Mouse (Mus musculus) hematopoietic stem cell, adult 5-6 weeks (primary cell): ENCODE results near the gene Agfg2. TPM values are rescaled to one million over a fixed set of nuclear protein-coding genes. Genes with fewer than 3 reads are reported as not detected.
A peak's percentile ranks its signal among the peaks of the same experiment; 100 is the strongest.

Experiments used
- ATAC-seq, 2 experiments: fragments of 125-278 bp in 1 of 2; replicated peaks in 1 of 2; 2 replicates each; pipeline ENCODE4 v1.8.0; 2016 to 2017; ENCODE audit warnings: inconsistent platforms in 2 of 2, mild to moderate bottlenecking in 2 of 2, moderate number of reproducible peaks in 2 of 2, low read depth in 1 of 2, moderate TSS enrichment in 1 of 2; ENCODE audit not compliant: low FRiP score in 2 of 2, poor library complexity in 2 of 2, severe bottlenecking in 2 of 2, insufficient read depth in 1 of 2, low TSS enrichment in 1 of 2
- total RNA-seq: library from RNA; stranded (forward); fragments of 172-1452, 232-1000 nt; gene quantifications from 2 replicates; pipeline ENCODE4 v1.2.3, GENCODE M21; 2017

Agfg2 gene
- total RNA-seq, 1 experiment from 2014 or later = 8.4 TPM

- ATAC-seq = peak in 1 of 2 experiments; percentile 57; a peak in 1 of 4 replicates
These were observed 29.8 kb downstream of the Agfg2 start for GRCm38 (mm10) chr5:137654746-137655145.

DNA sequence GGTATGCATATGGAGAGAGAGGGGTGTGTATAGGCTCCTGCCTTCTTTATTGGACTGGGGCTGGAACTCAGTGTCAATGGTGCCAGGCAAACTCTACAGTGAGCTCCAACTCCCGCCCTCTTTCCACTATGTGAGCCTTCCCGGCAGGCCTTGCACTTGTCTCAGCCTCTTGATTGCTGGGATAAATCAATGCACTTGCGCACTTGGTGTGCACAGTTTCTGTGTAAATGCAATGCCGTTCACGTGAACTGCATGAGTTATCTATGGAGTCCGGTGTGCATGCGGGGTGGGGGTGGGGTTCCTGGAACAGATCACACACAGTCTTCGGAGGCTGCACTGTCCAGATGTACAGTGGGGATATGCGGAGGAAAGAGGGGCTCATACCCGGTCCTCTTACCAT lies 31.2 kb downstream of the Agfg2 start:
- no peak for ATAC-seq

DNA sequence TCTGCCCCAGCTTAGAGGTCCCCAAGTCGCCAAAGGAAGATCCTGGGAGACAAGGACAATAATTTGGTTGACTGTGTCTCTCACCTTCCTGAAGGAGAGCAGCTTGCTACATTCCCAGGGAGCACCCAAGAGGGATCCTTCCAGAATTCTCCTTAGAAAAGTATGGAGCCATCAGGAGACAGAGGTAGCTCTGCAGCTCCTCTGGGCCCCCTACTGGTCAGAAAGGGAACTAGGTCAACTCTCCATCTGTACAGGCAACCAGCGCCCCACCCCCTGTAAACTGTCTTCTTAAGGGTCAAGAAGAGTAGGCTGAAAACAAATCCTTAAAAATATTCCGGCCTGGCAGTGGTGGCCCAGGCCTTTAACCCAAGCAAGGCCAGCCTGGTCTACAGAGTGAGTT lies 32.1 kb downstream of the Agfg2 start:
- ATAC-seq = peak; percentile 40 to 48; a peak in 2 of 4 replicates

DNA sequence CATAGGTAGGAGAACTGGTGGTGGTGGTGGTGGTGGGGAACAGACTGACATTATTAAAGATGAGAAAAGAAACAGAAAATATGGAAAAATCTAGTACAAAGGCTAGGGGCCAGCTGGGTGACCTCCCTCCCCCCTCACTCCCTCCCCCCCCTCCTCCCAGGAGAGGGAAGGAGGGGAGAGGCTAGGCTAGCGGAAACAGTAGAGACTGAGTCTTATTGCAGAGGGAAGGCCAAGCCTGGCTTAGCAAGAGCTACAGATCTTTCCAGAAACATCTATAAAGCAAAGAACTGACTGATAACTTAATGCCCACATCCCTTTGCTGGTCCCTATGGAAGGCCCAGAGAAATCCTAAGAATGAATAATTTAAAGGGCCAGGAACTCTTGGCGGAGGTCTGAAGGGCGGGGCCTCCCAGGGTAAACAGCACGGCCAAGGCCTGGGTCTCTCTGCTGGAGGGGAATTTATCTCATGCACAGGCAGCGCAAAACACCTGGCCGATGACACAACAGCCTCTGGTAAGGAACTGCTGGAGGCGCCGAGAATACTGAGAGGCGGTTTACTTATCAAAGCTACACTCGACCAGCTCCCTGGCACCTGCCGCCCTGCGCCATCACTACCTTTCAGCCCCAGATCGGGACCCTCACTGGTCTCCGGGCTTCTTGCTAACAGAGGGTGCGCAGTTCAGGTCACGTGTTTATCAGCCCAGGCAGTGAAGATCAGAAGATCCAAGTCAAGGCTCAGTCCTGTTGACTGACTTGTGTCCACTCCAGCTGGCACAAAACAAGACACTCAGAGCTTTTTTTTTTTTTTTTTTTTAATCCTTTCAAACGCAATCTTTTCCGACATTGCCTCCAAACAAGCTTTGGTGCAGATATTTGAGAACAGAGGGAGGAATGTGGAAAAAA lies 34.6 kb downstream of the Agfg2 start:
- no peak for ATAC-seq

DNA sequence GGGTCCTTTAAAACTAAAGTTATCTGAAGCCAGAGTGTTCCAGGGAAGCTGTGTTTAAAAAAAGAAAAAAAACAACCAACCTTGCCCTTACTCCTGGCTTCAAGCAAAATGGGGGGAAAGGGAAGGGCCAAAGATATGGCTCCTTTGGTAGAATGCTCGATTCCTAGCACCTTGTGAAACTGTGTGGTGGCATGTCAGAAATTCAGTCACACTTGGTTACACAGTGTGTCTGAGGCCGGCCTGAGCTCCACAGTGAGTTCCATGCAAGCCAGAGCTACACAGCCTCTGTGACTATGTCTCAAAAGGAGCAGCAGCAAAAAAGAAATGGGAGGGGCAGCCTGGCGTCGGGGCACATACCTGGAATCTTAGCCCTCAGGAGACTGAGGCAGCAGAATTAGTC lies 35.3 kb downstream of the Agfg2 start:
- no peak for ATAC-seq

DNA sequence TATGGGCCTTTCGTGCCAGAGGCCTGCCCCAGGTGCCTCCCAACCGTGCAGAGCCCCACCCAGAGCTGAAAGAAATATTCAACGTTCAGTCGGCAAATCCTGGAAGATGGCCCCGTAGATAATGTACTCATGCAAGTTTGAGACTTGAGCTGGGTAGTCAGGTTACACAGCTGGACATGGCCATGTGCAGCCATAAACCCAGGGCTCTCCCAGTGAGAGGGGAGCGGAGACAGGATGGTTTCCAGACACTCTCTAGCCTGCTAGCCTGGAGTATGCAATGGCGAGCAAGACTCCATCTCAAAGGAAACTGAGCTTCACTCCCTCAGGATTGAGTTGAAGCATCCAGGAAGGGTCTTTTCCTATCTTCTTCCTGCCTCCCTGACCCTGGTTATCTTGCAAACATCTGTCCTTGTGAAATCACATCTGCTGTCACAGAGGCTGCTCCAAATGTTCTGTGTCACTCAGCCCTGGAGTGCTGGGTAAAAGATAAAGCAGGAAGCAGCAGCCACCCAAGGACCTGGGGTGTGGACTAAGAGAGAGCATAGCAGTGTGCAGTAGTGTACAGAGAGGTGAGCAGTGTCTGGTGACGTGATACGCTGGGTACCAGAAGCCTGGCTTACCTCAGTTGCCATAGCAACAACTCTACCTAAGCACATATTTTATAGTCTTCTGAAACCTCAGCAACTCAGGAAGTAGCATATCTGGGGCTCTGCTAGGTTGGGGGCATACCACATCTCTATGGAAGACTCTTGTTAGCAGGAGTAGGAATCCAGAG lies 36.5 kb downstream of the Agfg2 start:
- ATAC-seq = no peak

- peak in 1 of 2 experiments; percentile 18; a peak in 1 of 4 replicates for ATAC-seq
These were observed 38.9 kb downstream of the Agfg2 start, which contains the start of gene Irs3 for GRCm38 (mm10) chr5:137645652-137646091. Irs3 (minus strand) TSS chr5:137645714.

GRCm38 (mm10) chr5:137645091-137645651 lies 39.4 kb downstream of the Agfg2 start:
- peak; percentile 17 to 37; a peak in 1 of 4 replicates for ATAC-seq

DNA sequence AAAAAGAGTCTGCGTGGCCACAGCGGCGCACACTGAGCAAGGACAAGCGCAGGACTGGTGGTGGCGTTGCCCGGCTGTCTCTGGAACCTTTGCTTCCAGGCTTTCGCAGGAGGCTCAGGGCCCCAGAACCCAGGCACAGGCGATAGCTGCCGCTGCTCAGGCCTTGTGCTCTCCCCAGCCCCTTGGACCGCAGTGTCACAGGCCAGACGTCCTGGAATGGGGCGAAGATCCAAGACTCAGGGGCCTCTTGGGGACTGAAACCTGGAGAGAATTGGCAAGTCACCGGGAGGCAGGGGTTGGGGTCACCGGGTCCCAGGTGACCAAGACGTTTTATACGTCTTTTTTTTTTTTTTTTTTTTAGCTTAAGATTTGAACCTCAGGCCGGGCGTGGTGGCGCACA lies 40.0 kb downstream of the Agfg2 start:
- no peak for ATAC-seq

- no peak for ATAC-seq
These were observed 41.6 kb downstream of the Agfg2 start for GRCm38 (mm10) chr5:137642886-137643285.

DNA sequence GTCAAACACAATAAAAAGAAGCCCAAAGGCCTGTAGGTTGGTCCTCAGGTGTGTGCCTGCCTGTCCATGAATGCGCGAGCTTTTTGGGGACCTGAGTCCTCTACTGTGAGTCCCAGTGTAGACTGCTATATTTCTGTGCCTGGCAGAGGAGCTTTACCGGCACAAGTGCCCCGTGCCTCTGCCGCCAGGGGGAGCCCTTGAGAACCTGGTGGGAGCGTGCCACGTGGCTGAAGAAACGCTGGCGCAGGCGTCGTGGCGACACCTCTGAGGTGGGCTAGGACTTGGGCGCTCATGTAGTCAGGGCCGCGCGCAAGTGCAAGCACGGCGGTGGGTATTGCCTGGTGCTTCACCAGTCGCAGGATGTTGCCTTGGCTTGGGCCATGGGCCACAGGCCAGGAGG lies 43.5 kb downstream of the Agfg2 start, which contains the start of gene Sap25:
Gene Sap25 (plus strand): TSS at position 281 of the 400 bp plus-strand sequence.
- ATAC-seq = no peak

- ATAC-seq = no peak
These were observed 45.1 kb downstream of the Agfg2 start for GRCm38 (mm10) chr5:137639472-137639871.

DNA sequence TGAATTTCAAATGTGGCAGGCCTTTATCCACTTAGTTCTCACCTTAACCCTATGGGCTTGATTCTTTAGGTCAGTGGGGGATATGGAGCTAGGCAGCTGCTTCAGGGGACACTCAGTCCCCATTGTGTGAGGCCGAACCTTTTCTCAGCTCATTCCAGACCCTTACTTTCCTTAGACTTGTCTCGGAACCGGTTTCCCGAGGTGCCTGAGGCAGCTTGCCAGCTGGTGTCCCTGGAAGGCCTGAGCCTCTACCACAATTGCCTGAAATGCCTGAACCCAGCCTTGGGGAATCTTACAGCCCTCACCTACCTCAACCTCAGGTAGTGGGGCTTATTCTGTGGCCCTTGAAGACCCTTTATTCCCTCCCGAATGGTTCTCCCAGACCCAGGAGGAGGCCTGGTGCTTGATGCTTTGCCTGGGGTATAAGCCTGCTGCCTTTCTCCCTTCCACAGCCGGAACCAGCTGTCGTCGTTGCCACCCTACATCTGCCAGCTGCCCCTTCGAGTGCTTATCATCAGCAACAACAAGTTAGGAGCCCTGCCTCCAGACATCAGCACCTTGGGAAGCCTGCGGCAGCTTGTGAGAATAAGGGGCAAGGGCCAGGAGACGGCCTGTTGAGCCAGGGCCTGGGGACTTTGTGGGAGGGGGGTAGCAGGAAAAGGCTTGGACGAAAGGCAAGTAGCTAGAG lies 51.0 kb downstream of the Agfg2 start:
- no peak for ATAC-seq

DNA sequence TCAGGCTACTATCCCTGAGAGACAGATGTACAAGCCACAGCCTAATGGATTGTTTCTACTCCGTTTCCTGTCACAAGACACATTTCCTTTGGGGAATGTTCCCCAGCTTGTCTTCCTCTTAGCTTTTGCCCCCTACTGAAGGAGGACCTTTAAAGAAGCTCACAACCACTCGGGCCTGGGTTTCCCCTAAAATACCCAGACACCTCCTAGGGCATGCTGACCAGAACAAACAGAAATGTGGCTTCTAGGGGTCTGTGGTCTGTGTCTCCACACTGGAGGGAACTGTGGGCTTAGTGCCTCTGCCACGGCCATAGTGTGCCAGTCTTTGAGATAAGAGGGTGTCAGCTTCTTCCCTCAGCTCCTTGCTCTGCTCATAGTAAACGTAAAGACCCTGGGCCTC lies 52.9 kb downstream of the Agfg2 start:
- ATAC-seq = no peak

DNA sequence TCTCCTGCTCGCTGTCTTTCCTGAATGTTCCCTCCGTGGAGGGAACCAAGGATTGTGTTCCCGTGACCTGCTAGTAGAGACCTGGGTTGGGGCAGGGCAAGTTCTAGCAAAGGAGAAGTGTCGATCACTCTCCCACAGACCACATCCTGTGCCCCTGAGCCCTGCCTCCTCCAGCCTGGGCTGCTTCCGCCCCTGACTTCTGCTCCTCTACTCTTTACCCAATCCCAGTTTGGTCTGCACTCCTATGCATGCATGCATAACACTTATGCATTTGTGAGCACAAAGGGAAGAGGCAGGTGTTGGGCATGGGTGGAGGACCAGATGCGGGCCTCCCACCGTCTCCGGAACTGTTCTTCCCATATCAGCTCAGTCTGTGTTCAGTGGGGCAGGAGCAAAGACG lies 53.4 kb downstream of the Agfg2 start:
- peak; percentile 57 to 65 for ATAC-seq

- ATAC-seq = no peak
These were observed 53.9 kb downstream of the Agfg2 start for GRCm38 (mm10) chr5:137630602-137631001.

DNA sequence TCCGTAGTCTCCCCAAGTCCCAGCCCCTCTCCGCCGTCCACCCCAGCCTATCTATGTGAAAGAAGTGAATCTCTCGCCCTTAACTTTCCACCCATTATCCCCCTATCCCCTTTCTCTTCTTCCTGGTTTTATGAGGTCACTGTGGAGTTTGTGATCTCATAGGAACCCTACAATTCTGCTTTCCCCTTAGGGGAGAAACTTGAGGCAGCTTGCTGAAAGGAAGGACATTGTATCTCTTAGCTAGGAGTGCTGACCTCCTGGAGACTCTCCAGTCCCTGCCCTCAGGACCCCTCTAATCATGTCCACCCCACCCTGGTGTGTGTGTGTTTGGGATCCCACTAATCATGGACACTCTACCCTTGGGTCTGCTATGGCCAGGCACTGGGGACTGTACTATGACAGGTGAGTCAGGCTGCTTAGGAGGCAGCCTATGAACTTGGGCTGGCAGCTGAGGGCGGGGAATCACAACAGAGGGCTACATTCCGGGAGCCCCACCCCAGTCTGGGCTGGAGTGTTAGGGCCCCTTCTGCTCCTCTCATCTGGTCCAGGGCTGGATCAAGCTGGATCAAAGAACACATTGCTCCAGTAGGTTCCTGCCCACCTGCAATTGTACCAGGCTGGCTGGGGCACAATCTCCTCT lies 54.5 kb downstream of the Agfg2 start:
- ATAC-seq = no peak
